ENCODE assay signal across 1 mouse cellular context in the genomic region with DNA sequence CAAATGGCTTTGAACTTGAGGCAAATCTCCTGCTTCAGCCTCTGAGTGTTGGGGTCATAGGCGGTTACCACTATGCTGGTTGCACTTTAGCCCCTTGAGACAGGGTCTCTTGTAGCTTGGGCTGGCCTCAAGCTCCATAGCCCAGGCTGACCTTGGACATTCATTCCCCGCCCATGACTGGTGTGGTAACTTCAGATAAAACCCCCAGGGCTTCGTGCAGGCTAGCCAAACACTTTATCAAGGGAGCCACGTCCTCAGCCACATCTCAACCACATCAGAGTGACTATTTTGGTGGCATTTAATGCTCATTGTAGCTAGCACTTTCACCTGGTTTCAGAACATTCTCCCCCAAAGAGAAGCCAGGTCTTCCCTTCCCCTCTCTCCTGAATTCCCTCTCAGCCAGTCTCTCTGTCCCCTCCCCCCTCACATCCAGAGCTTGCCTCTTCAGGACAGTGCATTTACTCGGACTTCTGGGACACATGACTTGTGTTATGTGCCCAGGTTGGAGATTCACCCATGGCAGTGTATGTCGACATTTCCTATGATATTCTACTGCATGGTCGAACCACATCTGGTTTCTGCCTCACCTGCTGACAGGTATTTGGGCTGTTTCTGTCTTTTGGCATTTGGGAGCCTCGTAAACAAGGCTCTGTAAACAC.
TF ChIP-seq lines count a peak whose summit lies in the region.

No protein-coding gene starts in this region.

TF ChIP-seq in MEL, 35 proteins besides CTCF, POLR2A, EP300 and RAD21 (continued from another document):
- TF ChIP-seq USF2 (IDR thresholded peaks at IDR 0.05; ENCODE audit: borderline replicate concordance in 1 of 2, insufficient read depth in 1 of 2, low read depth in 1 of 2, low read length in 2 of 2), result no peak
- TF ChIP-seq MAX (IDR thresholded peaks at IDR 0.05; ENCODE audit: low read length), result no peak
- no peak for TF ChIP-seq TBP (IDR thresholded peaks at IDR 0.05; ENCODE audit: low read depth, low read length)
- TF ChIP-seq GABPA (IDR thresholded peaks at IDR 0.05; ENCODE audit: low read depth, low read length), result no peak
- no peak for TF ChIP-seq UBTF (IDR thresholded peaks at IDR 0.05; ENCODE audit: borderline replicate concordance, insufficient read depth, low read depth, low read length)
- TF ChIP-seq NRF1 (IDR thresholded peaks at IDR 0.05; ENCODE audit: insufficient read depth, low read depth, low read length, poor library complexity, severe bottlenecking), result no peak
- TF ChIP-seq KAT2A (conservative IDR thresholded peaks at IDR 0.05; ENCODE audit: low read depth, low read length), result no peak
- no peak for TF ChIP-seq MYC (IDR thresholded peaks at IDR 0.05; ENCODE audit: low read depth, low read length)
- TF ChIP-seq TAL1 (IDR thresholded peaks at IDR 0.05; ENCODE audit: low read length), result peak; percentile 70
- TF ChIP-seq USF1 (IDR thresholded peaks at IDR 0.05; ENCODE audit: low read depth, low read length), result no peak
- no peak for TF ChIP-seq ELF1 (IDR thresholded peaks at IDR 0.05; ENCODE audit: low read depth, low read length)
- no peak for TF ChIP-seq ZKSCAN1 (IDR thresholded peaks at IDR 0.05; ENCODE audit: low read depth, low read length)
- no peak for TF ChIP-seq BHLHE40 (IDR thresholded peaks at IDR 0.05; ENCODE audit: borderline replicate concordance, low read depth, low read length)
- no peak for TF ChIP-seq E2F4 (IDR thresholded peaks at IDR 0.05; ENCODE audit: borderline replicate concordance, low read depth, low read length)
- no peak for TF ChIP-seq MEF2A (IDR thresholded peaks at IDR 0.05; ENCODE audit: extremely low read depth, insufficient replicate concordance, low read depth, low read length, poor library complexity, severe bottlenecking)
